Comparison of ENCODE assay signal across 25 mouse cellular contexts in the genomic region with DNA sequence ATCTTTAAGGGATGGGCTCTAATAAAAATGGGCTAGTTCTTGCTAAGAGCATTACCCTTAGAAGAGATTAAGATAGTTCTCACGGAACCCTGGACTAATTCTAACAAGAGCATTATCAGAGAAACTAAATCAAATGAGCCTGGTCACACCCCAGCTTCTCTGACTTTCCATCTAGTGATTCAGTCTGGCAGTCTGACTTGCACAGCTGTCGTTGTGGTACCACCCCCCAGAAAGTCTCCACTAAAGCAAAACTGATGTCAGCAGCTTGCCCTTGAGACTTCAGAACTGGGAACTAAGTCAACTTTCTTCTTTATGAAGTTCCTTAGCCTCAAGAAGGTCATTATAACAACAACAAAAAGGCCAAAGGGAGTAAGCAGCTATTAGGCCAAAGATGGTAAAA.
DNase-seq lines count a peak whose midpoint lies in the region; TF ChIP-seq lines count a peak whose summit lies in the region.
"Had no signal": no experiment of that assay in that cellular context is flagged by ENCODE, and none has a peak within 500 bp of the region (broad histone marks: within the 10 kb centered on the region; RNA-seq: fewer than 3 reads in every experiment).

No protein-coding gene starts in this region.

- H3K27me3 ChIP-seq in heart, adult 2 months (ENCODE audit: control insufficient read depth, insufficient read depth, low read length): no peaks in the 10 kb centered on the region
- no peaks in the 10 kb centered on the region for H3K27me3 ChIP-seq in myocyte (ENCODE audit: control insufficient read depth, insufficient read depth, insufficient read length)
- H3K27me3 ChIP-seq: embryonic facial prominence, embryonic 13.5 days; forebrain, embryonic 12.5 days; forebrain, embryonic 15.5 days; heart, embryonic 12.5 days; heart, embryonic 15.5 days; hindbrain, embryonic 13.5 days; intestine, embryonic 15.5 days; Patski had no signal

- no peaks in the 10 kb centered on the region for H3K36me3 ChIP-seq in heart, adult 2 months (ENCODE audit: control insufficient read depth, insufficient read depth, low read length)
- H3K36me3 ChIP-seq in myocyte (ENCODE audit: control insufficient read depth, insufficient read depth): no peaks in the 10 kb centered on the region
- H3K36me3 ChIP-seq: embryonic facial prominence, embryonic 10.5 days; embryonic facial prominence, embryonic 13.5 days; forebrain, embryonic 12.5 days; forebrain, embryonic 15.5 days; heart, embryonic 12.5 days; heart, embryonic 15.5 days; hindbrain, embryonic 10.5 days; hindbrain, embryonic 13.5 days; intestine, embryonic 15.5 days had no signal

- no peak for TF ChIP-seq CTCF in heart, adult 2 months (IDR thresholded peaks at IDR 0.05)

- intact Hi-C loops in heart, postnatal 10 days (cut with DNase I): no loop called here
- intact Hi-C loops in heart, adult 2 months (cut with DNase I): no loop called here

- TF ChIP-seq EP300 in heart, adult 2 months (IDR thresholded peaks at IDR 0.05; ENCODE audit: insufficient read depth, low read depth, low read length): no peak

- DNase-seq in heart, postnatal 10 days: peak; percentile 16 to 18
- no peak for DNase-seq in heart, adult 2 months
- DNase-seq in NIH3T3 (ENCODE audit: low read depth): peak; percentile 9
- no peak for DNase-seq in lung, postnatal 4 days
- DNase-seq in ovary, adult 18-20 months (ENCODE audit: low spot score): no peak
- DNase-seq: adrenal gland, adult 2 months; adrenal gland, postnatal 14 days; cerebellum, adult 11 months; cerebellum, adult 2 months; cerebellum, postnatal 10 days; cerebellum, postnatal 36 days; embryo, embryonic 11 days; gastrocnemius, postnatal 25 days had no signal

- 70% methylated on average over 2 of the region's 2 CpGs for WGBS in heart, adult 2 months

- H3K4me2 ChIP-seq in myocyte (ENCODE audit: low read depth): peak overlapping the region; percentile 15
- H3K4me2 ChIP-seq: embryonic facial prominence, embryonic 13.5 days; forebrain, embryonic 12.5 days; forebrain, embryonic 15.5 days; heart, embryonic 12.5 days; heart, embryonic 15.5 days; hindbrain, embryonic 13.5 days; intestine, embryonic 15.5 days had no signal

- H3K27ac ChIP-seq in heart, adult 2 months: no peak overlapping the region
- H3K27ac ChIP-seq: embryonic facial prominence, embryonic 10.5 days; embryonic facial prominence, embryonic 13.5 days; forebrain, embryonic 12.5 days; forebrain, embryonic 15.5 days; heart, embryonic 15.5 days; hindbrain, embryonic 10.5 days; hindbrain, embryonic 13.5 days; intestine, embryonic 15.5 days had no signal

- H3K79me2 ChIP-seq in heart, adult 2 months (replicated peaks; ENCODE audit: control insufficient read depth, insufficient read depth, low read length): no peaks in the 10 kb centered on the region
- no peaks in the 10 kb centered on the region for H3K79me2 ChIP-seq in myocyte (ENCODE audit: control insufficient read depth, insufficient read depth)

- H3K4me3 ChIP-seq in heart, adult 2 months: no peak overlapping the region
- H3K4me3 ChIP-seq in myocyte: no peak overlapping the region
- H3K4me3 ChIP-seq: embryonic facial prominence, embryonic 10.5 days; embryonic facial prominence, embryonic 13.5 days; erythroblast, embryonic 14.5 days; forebrain, embryonic 12.5 days; forebrain, embryonic 15.5 days; heart, embryonic 12.5 days; heart, embryonic 15.5 days; hindbrain, embryonic 10.5 days; hindbrain, embryonic 13.5 days; intestine, embryonic 15.5 days had no signal

- no peak overlapping the region for H3ac ChIP-seq in myocyte (ENCODE audit: control insufficient read depth, insufficient read length)

- peaks cover 5% of the 10 kb centered on the region for H3K4me1 ChIP-seq in heart, adult 2 months (ENCODE audit: control insufficient read depth, insufficient read depth, low read length)
- H3K4me1 ChIP-seq: embryonic facial prominence, embryonic 10.5 days; embryonic facial prominence, embryonic 13.5 days; forebrain, embryonic 12.5 days; forebrain, embryonic 15.5 days; hindbrain, embryonic 10.5 days had no signal

- no peak overlapping the region for H3K9ac ChIP-seq in heart, adult 2 months (ENCODE audit: low read depth, low read length)
- H3K9ac ChIP-seq: embryonic facial prominence, embryonic 13.5 days; forebrain, embryonic 12.5 days; forebrain, embryonic 15.5 days; heart, embryonic 12.5 days; heart, embryonic 15.5 days; hindbrain, embryonic 13.5 days; intestine, embryonic 15.5 days had no signal

- no peak for TF ChIP-seq POLR2A in heart, adult 2 months (IDR thresholded peaks at IDR 0.05; ENCODE audit: insufficient read depth, low read depth, low read length)
- no peak for TF ChIP-seq POLR2A in myocyte (IDR thresholded peaks at IDR 0.05; ENCODE audit: insufficient read length, low read depth)

TF ChIP-seq in myocyte, 11 proteins besides CTCF, POLR2A, EP300 and RAD21:
- TF ChIP-seq TCF12 (IDR thresholded peaks at IDR 0.05; ENCODE audit: insufficient read depth, poor library complexity, severe bottlenecking): no peak
- TF ChIP-seq TCF3 (IDR thresholded peaks at IDR 0.05; ENCODE audit: insufficient read length, low read depth): no peak
- TF ChIP-seq MYOD1 (IDR thresholded peaks at IDR 0.05; ENCODE audit: control insufficient read depth in 1 of 3, insufficient read length in 2 of 3, low read depth in 2 of 3): peak in 1 of 3 experiments; percentile 71
- TF ChIP-seq SRF (IDR thresholded peaks at IDR 0.05; ENCODE audit: control insufficient read depth, insufficient read length, low read depth): no peak
- TF ChIP-seq CEBPB (IDR thresholded peaks at IDR 0.05; ENCODE audit: insufficient read depth, poor library complexity, severe bottlenecking): no peak

Comparison
In these comparisons a context has a peak if more than half of its experiments do, and no peak if none do; other contexts are left out.
1. DNase-seq: peak in heart, postnatal 10 days (2 of 2) and NIH3T3 (single experiment); none in heart, adult 2 months (0 of 2), lung, postnatal 4 days (0 of 2) and ovary, adult 18-20 months (single experiment).